Mouse (Mus musculus) cortical plate, adult 2 months (tissue): ENCODE results near the gene Scrn1. TPM values are rescaled to one million over a fixed set of nuclear protein-coding genes. Genes with fewer than 3 reads are reported as not detected.
A peak's percentile ranks its signal among the peaks of the same experiment; 100 is the strongest.

Source experiments
- H3K27ac ChIP-seq: fragments of 200-500 bp; 2 replicates; pipeline ENCODE4 v1.5.1; 2012; ENCODE audit warnings: low read length, control low read depth, inconsistent platforms; ENCODE audit not compliant: insufficient read depth
- H3K4me1 ChIP-seq: fragments of 200-500 bp; 2 replicates; pipeline ENCODE4 v1.6.1; 2011; ENCODE audit warnings: low read length; ENCODE audit not compliant: control insufficient read depth, insufficient read depth
- H3K4me3 ChIP-seq: fragments of 200-500 bp; 2 replicates; pipeline ENCODE4 v1.5.1; 2011; ENCODE audit warnings: mild to moderate bottlenecking, low read length, control low read depth; ENCODE audit not compliant: insufficient read depth
- CTCF ChIP-seq: fragments of 200-500 bp; IDR thresholded peaks from 2 replicates; pipeline ENCODE4 v1.5.1; 2011; ENCODE audit warnings: mild to moderate bottlenecking, control low read depth, low read length; ENCODE audit not compliant: insufficient read depth; ENCODE audit errors: extremely low read depth
- POLR2A ChIP-seq: fragments of 200-500 bp; IDR thresholded peaks from 2 replicates; pipeline ENCODE4 v1.6.1; 2011; ENCODE audit warnings: mild to moderate bottlenecking, low read length, control low read depth; ENCODE audit not compliant: insufficient read depth; ENCODE audit errors: extremely low read depth
- polyA plus RNA-seq: library from polyadenylated mRNA; depleted of rRNA; stranded (reverse); fragments of >200 nt; gene quantifications from 2 replicates; pipeline ENCODE4 v1.2.3, GENCODE M21; 2012; rRNA removed

The Scrn1 gene
- 102 and 115 TPM in 2 replicates for polyA plus RNA-seq

DNA sequence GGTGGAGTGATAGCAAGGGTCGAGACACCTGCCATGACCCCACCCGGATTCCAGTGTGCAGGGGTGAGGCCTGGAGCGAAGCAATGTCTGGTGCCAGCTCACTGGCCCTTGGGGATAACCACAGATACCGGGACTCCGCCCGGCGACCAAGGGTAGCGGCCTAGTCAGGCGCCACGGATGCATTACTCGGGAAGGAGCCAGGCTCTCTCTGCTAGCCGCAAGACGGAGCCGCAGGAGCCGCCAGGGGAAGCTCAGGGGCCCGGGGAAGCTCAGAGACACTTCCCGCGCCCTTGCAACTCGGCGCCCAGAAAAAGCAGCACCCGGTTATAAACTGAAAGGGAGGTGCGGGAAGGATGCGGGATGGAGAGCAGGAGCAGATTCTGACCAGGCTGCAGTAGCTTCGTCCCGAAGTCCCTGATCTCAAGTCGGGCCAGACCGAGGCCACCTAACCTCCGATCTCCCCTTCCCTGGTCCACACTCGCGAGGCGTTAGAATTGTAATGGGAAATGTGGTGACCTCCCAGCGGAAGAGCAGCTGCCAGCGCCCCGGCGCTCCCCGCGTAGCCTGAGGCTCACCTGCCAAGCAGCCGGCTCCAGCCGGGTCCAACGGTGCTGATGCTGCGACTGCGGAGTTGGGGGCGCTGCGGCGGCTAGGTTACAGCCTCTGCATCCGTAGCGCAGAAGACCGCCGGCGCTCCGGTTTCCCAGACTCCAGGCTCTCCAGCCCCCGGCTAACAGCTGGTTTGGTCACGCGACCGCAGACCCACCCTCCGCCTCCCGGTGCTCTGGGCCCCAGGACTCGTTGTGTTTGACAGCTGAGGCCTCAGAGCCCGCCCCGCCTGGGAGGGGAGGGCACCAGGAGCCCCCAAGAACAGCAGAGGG, at the start of gene Scrn1:
Gene Scrn1, minus strand, starts transcription at position 825 of the 881 bp plus-strand sequence.
- Histone ChIP-seq H3K4me3 (peak within 1 kb of the TSS; percentile 55), H3K27ac (peak within 1 kb of the TSS; percentile 19), H3K4me1 (peaks cover 7% of the 10 kb centered on the region)
- TF ChIP-seq CTCF (no peak), POLR2A (peak; percentile 68; the same call in 1 of the 2 replicates)

DNA sequence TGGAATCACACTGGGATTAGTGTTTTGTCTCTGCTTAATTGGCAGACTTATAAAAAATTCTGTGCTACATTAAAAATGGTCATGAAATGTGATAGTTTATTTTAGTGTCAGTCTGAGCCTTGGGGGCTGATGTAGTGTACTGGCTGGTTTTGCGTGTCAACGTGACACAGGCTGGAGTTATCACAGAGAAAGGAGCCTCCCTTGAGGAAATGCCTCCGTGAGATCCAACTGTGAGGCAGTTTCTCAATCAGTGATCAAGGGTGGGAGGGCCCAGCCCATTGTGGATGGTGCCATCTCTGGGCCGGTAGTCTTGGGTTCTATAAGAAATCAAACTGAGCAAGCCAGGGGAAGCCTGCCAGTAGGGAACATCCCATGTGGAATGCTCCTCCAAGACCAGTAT, 40.0 kb upstream of the Scrn1 start:
- H3K4me1 ChIP-seq: no peaks in the 10 kb centered on the region
- TF ChIP-seq POLR2A: no peak
- TF ChIP-seq CTCF: no peak
- H3K4me3 ChIP-seq: no peak overlapping the region
- H3K27ac ChIP-seq: no peak overlapping the region

DNA sequence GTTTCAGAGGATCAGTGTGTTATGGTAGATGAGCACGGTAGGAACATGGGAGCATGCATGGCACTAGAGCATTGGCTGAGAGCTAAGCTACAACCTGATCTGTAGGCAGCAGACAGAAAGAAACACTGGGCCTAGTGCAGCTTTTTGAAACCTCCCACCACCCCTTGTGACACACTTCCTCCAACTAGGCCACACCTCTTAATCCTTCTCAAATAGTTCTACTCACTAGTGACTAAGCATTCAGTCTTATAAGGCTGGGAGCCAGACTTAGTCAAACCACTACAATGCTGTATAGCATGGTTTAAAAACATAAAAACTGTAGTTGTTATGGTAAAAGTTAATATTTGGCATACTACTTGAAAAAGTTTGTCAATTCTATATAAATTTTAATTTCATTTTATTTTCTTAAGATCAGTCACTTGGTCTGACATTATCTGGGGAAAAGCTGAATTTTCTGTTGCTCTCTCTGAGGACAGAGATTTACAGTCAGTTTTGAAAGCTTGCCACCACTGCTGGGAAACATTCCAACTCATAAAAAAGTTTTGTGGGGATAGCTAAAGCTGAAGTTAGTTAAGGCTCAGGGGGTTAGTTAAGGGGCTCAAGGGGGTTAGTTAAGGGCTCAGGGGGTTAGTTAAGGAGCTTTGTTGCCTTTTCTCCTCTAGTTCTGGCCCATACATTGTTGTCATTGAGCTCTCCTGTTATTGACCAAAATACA, 37.9 kb upstream of the Scrn1 start:
- TF ChIP-seq POLR2A (no peak), CTCF (no peak)
- Histone ChIP-seq H3K4me1 (no peaks in the 10 kb centered on the region), H3K4me3 (no peak overlapping the region)

DNA sequence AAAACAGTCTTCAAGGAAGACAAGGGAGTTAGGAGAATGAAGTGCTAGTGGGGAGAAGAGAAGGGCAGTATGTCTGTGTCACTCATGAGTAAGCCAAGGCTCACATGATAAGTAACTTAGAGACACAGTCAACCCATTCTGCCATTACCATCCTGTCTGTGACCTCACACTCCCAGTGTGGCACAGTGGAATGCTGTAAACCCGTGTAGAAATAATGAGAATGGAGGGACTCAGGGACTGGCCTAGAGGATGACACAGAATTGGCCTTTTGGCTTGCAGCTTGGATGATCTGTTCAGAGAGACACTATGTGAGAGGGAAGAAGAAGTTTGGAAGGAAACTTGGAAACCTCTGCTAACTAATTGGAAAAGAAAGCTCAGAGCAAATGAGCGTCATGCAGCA, 36.6 kb upstream of the Scrn1 start:
- TF ChIP-seq CTCF (no peak), POLR2A (no peak)
- no peak overlapping the region for H3K4me3 ChIP-seq
- no peak overlapping the region for H3K27ac ChIP-seq
- no peaks in the 10 kb centered on the region for H3K4me1 ChIP-seq

More for the DNA sequence above, 37.9 kb upstream of the Scrn1 start:
- no peak overlapping the region for H3K27ac ChIP-seq

DNA sequence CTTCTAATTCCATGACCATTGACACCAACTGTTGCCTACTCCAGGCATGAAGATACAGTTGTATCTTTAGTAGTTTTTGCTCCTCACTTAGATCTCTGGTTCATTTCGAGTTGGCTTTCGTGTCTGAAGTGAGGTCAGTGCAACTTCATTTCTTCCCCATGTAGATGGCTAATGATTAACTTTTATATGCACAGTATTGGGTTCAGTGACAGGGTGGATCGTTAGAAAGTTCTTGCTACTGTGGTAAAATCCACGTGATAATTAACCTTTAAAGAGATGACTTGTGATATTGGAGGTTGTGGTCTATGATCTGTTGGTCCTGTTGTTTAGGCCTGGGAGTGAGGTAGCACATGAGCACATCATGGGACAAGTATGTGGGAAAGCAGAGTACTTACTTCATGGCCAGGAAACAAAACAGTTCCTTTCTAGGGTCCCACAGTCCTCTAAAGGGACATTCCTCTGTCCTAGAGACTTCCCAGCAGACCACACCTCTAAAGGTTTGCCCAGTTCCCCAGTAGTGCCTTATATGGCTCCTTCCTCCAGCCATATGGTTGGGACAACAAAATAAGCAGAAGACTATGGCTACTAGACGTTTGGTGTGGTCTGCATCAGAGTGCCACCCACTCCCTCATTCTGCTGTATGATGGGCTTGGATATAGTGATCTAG, 34.5 kb upstream of the Scrn1 start:
- H3K27ac ChIP-seq: no peak overlapping the region
- H3K4me3 ChIP-seq: no peak overlapping the region
- peaks cover 5% of the 10 kb centered on the region; the same call in 1 of the 2 replicates for H3K4me1 ChIP-seq
- TF ChIP-seq POLR2A (no peak), CTCF (no peak)

DNA sequence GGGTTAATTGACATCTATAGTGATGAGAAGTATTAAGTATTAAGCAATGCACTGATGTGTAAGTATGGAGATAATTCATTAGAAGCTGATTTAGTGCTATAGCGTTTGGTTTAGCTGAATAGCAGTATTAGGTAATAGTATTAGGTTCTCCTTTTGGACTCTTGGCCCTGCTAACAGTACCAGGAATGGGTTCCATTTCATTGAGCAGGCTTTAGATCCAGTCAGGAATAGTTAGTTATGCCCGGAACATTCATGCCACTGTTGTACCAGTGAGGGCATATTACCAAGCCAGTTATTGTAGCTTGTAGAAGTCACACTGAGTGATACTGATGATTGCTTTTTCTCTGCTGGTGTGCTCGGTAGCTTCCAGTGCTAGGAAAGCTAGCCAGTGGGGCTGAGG, 31.4 kb upstream of the Scrn1 start:
- no peak overlapping the region for H3K4me3 ChIP-seq
- H3K4me1 ChIP-seq: peaks cover 5% of the 10 kb centered on the region; the same call in 1 of the 2 replicates
- H3K27ac ChIP-seq: no peak overlapping the region
- TF ChIP-seq CTCF (no peak), POLR2A (no peak)

DNA sequence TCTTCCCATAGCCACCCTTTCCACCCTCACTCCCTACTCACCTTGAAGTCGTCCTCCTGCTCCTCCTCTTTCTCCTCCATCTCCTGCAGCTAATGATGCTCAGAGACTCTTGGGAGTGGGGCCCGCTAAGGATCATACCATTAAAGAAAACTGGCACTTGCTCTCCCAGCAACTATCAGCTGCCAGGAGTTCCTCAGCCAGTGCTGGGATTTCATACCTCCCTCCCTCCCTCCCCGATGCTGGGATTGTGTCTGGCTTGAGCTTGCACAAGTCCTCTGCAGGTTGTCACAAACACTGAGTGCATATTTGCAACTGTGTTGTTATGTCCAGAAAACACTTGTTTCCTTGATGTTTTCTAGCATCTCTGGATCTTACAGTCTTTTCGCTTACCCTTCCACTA, 30.9 kb upstream of the Scrn1 start, which contains the start of gene Fkbp14:
Gene Fkbp14, minus strand, starts transcription at position 101 of the 400 bp plus-strand sequence.
- no peak within 1 kb of the TSS for H3K27ac ChIP-seq
- TF ChIP-seq CTCF: no peak
- no peak for TF ChIP-seq POLR2A
- H3K4me1 ChIP-seq: peaks cover 5% of the 10 kb centered on the region; the same call in 1 of the 2 replicates
- H3K4me3 ChIP-seq: peak within 1 kb of the TSS; percentile 45; the same call in 1 of the 2 replicates

DNA sequence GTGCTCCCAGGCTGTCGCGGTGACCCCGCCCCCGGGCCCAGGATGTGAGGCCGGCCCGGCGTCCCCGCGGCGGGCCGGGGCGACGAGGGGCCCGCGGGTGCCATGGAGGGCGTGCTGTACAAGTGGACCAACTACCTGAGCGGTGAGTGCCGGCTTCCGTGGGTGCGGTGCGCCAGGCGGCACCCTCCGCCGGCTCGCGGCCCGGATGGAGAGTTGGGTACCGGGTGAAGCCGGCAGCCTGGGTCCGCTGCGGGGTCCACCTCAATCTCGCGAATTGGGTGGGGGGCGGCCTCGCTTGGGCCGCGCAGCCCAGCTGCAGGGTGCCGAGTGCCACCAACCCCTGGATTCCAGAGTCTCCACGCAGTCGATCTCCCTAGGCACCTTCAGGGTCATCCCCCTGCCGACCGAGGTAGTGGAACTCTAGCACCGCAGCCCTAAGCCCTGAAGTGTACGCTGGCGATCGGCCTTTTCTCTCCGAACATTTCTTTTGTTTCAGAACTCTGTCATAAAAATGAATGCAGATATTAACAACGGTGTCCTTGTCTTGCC, 29.1 kb upstream of the Scrn1 start:
- H3K27ac ChIP-seq: peak overlapping the region; percentile 61; the same call in 1 of the 2 replicates
- TF ChIP-seq POLR2A: no peak
- TF ChIP-seq CTCF: no peak
- H3K4me3 ChIP-seq: peak overlapping the region; percentile 45
- peaks cover 6% of the 10 kb centered on the region; the same call in 1 of the 2 replicates for H3K4me1 ChIP-seq
